Mouse (Mus musculus) lung, postnatal 36 days (tissue): ENCODE results near the gene Camkmt.

Experiments
- DNase-seq: peaks from one replicate; pipeline ENCODE4 v3.0.0; 2022; ENCODE audit warnings: mixed read lengths

Gene Camkmt

GRCm38 (mm10) chr17:85309046-85309445 is 218.7 kb downstream of the Camkmt start:
- DNase-seq, result no peak

- no peak for DNase-seq
Measured at GRCm38 (mm10) chr17:85311348-85311747, 221.0 kb downstream of the Camkmt start.

GRCm38 (mm10) chr17:85318401-85318800 is 228.0 kb downstream of the Camkmt start:
- DNase-seq, result no peak

- DNase-seq, result no peak
Measured at GRCm38 (mm10) chr17:85319779-85320300, 229.5 kb downstream of the Camkmt start.

- no peak for DNase-seq
Measured at GRCm38 (mm10) chr17:85328901-85329300, 238.5 kb downstream of the Camkmt start.

GRCm38 (mm10) chr17:85335464-85335863 is 245.1 kb downstream of the Camkmt start:
- no peak for DNase-seq

GRCm38 (mm10) chr17:85337666-85338065 is 247.3 kb downstream of the Camkmt start:
- no peak for DNase-seq

- DNase-seq, result no peak
Measured at GRCm38 (mm10) chr17:85341134-85341700, 250.9 kb downstream of the Camkmt start.

GRCm38 (mm10) chr17:85342471-85342870 is 252.1 kb downstream of the Camkmt start:
- DNase-seq, result no peak

- DNase-seq, result no peak
Measured at GRCm38 (mm10) chr17:85343435-85343834, 253.1 kb downstream of the Camkmt start.

GRCm38 (mm10) chr17:85346701-85347100 is 256.3 kb downstream of the Camkmt start:
- no peak for DNase-seq

GRCm38 (mm10) chr17:85349331-85349935 is 259.1 kb downstream of the Camkmt start:
- no peak for DNase-seq

GRCm38 (mm10) chr17:85351301-85351700 is 260.9 kb downstream of the Camkmt start:
- DNase-seq, result no peak

GRCm38 (mm10) chr17:85352731-85353130 is 262.4 kb downstream of the Camkmt start:
- no peak for DNase-seq

- DNase-seq, result no peak
Measured at GRCm38 (mm10) chr17:85353191-85353590, 262.8 kb downstream of the Camkmt start.

GRCm38 (mm10) chr17:85353636-85354035 is 263.3 kb downstream of the Camkmt start:
- DNase-seq, result no peak

- DNase-seq, result no peak
Measured at GRCm38 (mm10) chr17:85355356-85355755, 265.0 kb downstream of the Camkmt start.

GRCm38 (mm10) chr17:85361006-85361405 is 270.7 kb downstream of the Camkmt start:
- no peak for DNase-seq

GRCm38 (mm10) chr17:85367319-85367718 is 277.0 kb downstream of the Camkmt start:
- DNase-seq, result no peak

- DNase-seq, result no peak
Measured at GRCm38 (mm10) chr17:85368776-85369175, 278.4 kb downstream of the Camkmt start.

GRCm38 (mm10) chr17:85372076-85372475 is 281.7 kb downstream of the Camkmt start:
- peak; percentile 6 for DNase-seq

GRCm38 (mm10) chr17:85372523-85372922 is 282.2 kb downstream of the Camkmt start:
- DNase-seq, result peak; percentile 39

- no peak for DNase-seq
Measured at GRCm38 (mm10) chr17:85374100-85374833, 283.9 kb downstream of the Camkmt start.

- no peak for DNase-seq
Measured at GRCm38 (mm10) chr17:85374834-85375176, 284.5 kb downstream of the Camkmt start.
